Mouse (Mus musculus) liver, postnatal 0 days (tissue): Measurements from ENCODE around the gene Krtap4-7.

Source experiments
- CTCF ChIP-seq: sonication (generic); IDR thresholded peaks from 2 replicates; pipeline ENCODE4 v1.5.1; 2016; ENCODE audit warnings: antibody characterized with exemption, low read depth
- EP300 ChIP-seq: IDR thresholded peaks from 2 replicates; pipeline ENCODE4 v1.6.1; 2016; ENCODE audit warnings: antibody characterized with exemption, low read depth, mild to moderate bottlenecking

DNA sequence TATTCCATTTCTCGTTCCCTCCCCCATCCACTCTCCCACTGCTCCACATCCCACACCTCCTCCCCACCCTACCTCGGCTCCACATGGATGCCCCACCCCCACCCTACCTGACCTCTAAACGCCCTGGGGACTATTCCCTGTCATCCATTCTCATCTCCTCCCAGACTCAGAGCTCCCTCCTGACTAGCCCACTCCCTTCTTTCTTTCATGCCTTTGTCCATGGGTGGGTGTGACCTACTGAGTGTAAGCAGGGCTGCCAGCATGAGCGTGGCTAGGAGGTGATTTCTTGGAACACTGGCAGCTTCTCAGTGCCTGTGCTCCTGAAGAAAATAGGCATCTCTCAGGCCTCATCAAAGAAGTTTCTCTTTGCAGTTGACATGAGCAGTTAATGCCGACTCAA, 13.2 kb upstream of the Krtap4-7 start:
- no peak for TF ChIP-seq EP300
- no peak for TF ChIP-seq CTCF
